Mouse (Mus musculus) ES-CJ7 (cell line): ENCODE results near the gene Zfp616.

ENCODE experiments used
- DNase-seq: peaks from one replicate; pipeline ENCODE4 v3.0.0; 2011; ENCODE audit warnings: low read depth, low spot score

The Zfp616 gene

DNA sequence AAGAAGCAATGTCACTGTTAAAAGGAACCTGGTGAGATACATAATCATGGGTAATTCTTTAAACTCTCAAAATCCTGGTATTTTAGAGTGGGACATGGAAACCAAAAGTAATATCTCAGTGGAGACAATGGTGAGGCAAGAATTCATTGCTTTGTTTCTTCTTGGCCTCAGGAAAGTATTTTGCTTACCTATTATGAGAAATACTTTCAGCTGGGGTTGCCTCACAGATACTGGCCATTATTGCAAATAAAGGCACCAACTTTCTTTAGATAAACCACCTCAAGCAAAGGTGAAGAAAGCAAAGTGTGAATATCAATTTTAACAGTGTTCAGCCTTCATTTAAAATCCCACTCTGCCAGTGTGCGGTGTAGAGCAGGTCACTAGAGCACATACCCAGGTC is at the start of gene Zfp616:
Gene Zfp616 (plus strand): TSS at position 301 of the 400 bp plus-strand sequence.
- no peak for DNase-seq

DNA sequence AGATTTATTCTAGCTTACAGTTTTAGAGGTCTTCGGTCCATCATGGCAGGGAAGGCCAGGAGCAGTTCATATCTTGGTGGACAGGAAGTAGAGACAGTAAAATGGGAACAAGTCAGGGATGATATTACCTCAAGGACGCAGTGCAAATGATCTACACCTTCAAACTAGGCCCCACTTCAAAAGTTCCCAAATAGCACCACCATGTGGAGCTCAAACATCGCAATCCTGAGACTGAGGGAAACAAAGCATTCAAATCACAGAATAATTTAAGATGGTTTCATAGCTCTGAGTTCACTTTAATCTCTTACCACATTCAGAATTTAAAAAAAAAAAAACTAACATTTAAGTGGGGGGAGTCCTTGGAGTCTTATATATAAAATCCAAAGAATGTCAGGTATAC is 18.4 kb upstream of the Zfp616 start:
- peak; percentile 5 for DNase-seq

DNA sequence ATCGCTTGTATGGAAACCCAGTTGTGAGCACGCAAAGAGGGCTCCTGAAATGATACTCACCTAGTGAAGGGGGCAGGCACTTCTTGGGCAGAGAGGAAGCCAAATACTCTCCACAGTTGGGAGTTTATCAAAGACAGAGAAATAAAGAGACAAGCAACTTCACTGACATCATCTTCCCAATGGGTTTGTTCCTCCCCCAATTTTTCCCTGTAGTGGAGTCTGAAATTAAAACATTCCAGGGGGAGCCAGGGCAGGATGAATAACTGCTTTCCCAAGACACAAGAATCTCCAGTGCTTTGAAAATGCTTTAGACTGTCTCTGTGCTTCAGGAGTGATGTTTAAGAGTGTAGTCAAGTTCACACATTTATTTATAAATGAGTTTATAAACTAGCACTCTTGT is 13.3 kb upstream of the Zfp616 start, which contains the start of the genes Olfr139 and Olfr399:
Gene Olfr139 (minus strand): TSS at position 101 of the 400 bp plus-strand sequence.
Gene Olfr399 (minus strand): TSS at position 165 of the 400 bp plus-strand sequence.
- DNase-seq, result no peak

DNA sequence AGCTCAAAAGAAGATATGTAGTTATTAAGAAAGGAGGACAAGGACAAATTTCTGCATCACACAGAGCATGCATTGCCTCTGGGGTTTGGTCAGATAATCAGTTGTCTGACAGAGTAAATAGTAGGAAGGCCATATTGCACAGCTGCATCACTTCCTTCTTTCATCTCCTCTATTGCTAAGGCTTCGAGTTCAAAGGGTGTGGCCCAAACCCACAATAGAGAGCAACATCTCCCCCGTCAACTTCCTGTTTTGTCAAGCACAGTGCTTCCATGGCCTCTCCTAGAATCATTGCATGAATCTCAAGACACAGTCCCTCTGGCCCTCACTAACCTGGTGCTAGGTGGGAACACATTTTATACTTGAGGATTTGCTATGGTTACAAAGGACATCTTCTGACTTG is 31.0 kb downstream of the Zfp616 start:
- no peak for DNase-seq

DNA sequence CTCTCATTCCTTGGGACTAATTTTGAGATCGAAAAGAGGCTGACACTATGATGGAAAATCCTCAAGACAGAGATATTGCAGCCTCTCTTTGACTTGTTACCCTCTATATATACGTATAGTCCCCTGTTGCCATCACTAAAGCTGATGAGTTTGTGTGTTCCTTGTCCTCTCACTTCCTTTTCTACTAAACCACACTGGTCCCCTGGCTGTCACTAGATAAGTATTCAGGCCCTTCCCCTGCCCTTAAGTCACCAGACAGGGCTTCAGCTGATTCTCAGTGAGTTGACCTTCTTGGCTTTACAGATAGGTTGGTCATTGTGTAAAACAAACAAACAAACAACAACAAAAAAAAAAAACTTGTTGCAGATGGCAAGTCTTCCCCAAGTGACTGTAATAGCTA is 31.8 kb downstream of the Zfp616 start:
- no peak for DNase-seq

DNA sequence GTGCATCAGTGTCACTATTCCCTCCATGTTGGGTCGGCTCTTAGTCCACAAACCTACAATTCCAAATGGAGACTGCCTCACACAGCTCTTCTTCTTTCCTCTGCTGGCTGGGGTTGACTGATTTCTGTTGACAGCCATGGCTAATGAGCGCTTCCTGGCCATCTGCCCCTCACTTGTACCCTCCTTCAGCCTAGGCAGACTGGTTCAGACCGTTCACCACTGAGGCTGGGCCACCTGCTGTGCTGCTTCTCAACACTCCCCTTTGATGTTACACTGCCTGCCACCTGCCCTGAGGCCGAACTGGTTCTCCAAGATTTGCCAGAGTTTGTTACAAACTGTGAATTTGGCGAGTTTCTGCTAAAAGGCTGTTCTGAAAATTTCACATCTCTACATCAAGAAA is 35.3 kb downstream of the Zfp616 start:
- DNase-seq, result peak; percentile 44

DNA sequence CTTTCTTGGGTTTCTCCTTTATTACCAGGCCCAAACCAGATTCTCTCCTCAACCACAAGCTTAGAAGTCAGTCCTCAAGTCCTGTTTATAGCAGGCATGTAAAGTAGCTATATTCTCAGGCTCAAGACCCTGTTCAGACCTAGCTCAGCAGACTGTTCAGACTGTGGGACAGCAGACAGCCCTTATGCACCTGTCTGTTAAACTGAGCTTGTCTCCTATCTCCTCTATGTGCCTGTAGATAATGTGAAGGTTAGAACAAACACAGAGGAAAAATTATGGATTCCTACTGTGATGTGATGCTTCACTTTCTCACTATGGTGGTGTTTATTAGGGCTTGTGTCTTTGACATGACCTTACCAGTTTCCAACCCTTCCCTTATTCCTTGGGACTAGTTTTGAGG is 43.7 kb downstream of the Zfp616 start, which contains the start of gene Olfr401:
Gene Olfr401 (plus strand): TSS at position 301 of the 400 bp plus-strand sequence.
- no peak for DNase-seq
